Mouse (Mus musculus) left cerebral cortex, adult 9 months (tissue): Measurements from ENCODE around the gene Pik3cb.
A peak's percentile ranks its signal among the peaks of the same experiment; 100 is the strongest.

ENCODE experiments used
- DNase-seq, 2 experiments: peaks; one replicate each; pipeline ENCODE4 v3.0.0; 2022; ENCODE audit warnings: low spot score in 2 of 2

The Pik3cb gene

DNA sequence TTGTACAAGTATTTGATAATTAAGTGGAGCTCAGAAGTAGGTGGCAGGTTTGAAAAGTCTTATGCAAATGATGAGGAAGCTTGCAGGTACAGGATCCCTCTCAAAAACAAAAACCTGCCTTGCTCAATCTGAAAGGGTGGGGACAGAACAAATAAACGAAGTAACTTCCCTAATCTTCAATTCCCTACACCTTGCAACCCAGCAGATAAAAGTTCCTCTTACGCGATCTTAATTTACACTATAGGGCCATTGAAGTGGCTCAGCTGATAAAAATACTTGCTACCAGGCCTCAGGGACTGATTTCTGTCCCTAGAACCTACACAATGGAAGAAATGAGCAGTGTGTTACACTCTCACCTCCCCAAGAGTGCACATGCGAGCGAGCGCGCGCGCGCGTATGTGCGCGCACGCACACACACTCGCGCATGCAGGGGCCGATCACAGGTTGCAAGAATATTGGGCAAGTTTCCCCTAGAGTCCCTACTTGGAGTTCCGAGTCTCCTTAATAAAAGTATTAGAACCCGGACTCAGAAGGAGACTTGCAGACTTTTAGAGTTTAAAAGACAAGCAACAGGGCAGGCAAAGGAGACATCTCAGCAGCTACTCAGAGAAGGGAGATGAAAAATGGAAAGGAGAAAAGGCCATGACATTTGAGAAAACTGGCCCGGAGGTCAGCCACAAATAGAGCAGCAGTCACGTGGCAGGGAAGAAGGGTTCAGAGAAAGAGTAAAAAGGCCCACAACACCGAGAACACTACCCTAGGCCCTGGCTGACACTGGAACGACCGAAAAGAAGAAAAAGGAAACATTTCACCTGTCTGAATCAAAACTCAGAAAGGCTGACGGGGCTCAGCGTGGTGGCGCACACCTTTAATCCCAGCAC, 6.7 kb upstream of the Pik3cb start:
- DNase-seq: no peak

GRCm38 (mm10) chr9:99145756-99146155, 5.3 kb upstream of the Pik3cb start:
- peak in 1 of 2 experiments; percentile 34 for DNase-seq

GRCm38 (mm10) chr9:99144416-99144989, 4.1 kb upstream of the Pik3cb start:
- DNase-seq: no peak

- DNase-seq: no peak
These were observed 1.2 kb upstream of the Pik3cb start for GRCm38 (mm10) chr9:99141618-99142017.

DNA sequence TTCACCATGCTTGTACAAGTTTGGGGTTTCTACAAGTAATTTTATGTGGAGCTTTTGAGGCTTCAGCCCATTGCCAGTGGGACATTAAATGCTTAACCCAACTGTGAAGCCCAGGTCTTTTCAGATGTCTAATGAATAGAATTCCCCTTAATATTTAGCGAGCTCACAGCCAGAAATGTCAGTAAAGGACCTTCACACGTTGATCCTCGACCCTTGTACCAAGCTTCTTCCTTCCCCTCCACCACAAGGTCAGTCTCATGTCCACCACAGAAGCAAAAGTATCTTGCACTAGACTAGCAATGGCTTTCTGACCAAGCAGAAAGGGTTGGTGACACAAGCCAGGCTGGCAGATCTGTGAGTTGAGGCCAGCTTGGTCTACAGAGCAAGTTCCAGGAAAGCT, 750 bp upstream of the Pik3cb start:
- no peak for DNase-seq

- peak in 1 of 2 experiments; percentile 41 for DNase-seq
These were observed 1.0 kb downstream of the Pik3cb start for GRCm38 (mm10) chr9:99139194-99140023.

GRCm38 (mm10) chr9:99137301-99137700, 3.1 kb downstream of the Pik3cb start:
- DNase-seq: no peak

- DNase-seq: no peak
These were observed 8.4 kb downstream of the Pik3cb start for GRCm38 (mm10) chr9:99131951-99132470.

- no peak for DNase-seq
These were observed 9.3 kb downstream of the Pik3cb start for GRCm38 (mm10) chr9:99131119-99131518.

DNA sequence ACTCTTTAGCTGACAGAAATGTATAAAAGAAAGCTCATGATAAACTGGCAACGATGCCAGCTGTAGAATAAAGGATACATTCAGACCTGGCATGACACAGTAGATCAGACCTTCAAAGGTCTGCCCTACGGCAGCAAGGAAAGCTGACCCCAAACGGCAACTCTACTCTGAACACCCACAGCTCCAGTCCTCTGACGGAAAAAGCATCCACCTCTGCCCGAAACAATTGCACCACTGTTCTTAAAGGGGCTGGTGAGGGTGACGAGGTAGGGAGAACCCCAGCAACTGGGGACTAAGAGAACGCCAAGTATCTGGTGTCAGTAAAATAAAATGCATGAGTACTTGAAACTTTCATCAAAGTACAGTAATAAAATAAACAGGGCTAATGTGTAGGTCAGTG, 12.8 kb downstream of the Pik3cb start:
- DNase-seq: no peak

GRCm38 (mm10) chr9:99122749-99123148, 17.7 kb downstream of the Pik3cb start:
- DNase-seq: no peak

DNA sequence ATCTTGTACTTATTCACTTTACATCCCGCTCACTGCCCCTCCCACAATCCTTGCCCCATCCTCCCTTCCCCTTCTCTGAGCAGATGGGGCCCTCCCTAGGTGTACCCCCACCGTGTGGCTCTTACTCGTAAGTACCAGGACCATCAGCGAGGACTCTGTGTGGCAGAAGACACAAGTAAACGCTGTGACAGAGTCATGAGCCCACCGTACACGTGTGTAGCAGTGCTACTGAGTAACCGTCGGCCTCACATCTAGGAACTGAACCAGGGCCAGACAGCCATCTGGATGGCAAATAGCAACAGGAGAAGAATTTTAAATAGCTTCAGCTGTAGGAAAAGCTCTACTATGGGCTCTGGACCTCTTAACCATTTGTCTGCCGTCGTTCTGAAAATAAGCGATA, 28.0 kb downstream of the Pik3cb start:
- no peak for DNase-seq

GRCm38 (mm10) chr9:99111085-99111484, 29.3 kb downstream of the Pik3cb start:
- no peak for DNase-seq

GRCm38 (mm10) chr9:99110213-99110612, 30.2 kb downstream of the Pik3cb start:
- no peak for DNase-seq

- DNase-seq: no peak
These were observed 30.8 kb downstream of the Pik3cb start for GRCm38 (mm10) chr9:99109585-99109984.

GRCm38 (mm10) chr9:99104449-99104848, 36.0 kb downstream of the Pik3cb start:
- no peak for DNase-seq

GRCm38 (mm10) chr9:99103865-99104264, 36.6 kb downstream of the Pik3cb start:
- DNase-seq: no peak

- no peak for DNase-seq
These were observed 41.8 kb downstream of the Pik3cb start for GRCm38 (mm10) chr9:99098482-99099129.

GRCm38 (mm10) chr9:99097668-99098067, 42.8 kb downstream of the Pik3cb start:
- DNase-seq: no peak

DNA sequence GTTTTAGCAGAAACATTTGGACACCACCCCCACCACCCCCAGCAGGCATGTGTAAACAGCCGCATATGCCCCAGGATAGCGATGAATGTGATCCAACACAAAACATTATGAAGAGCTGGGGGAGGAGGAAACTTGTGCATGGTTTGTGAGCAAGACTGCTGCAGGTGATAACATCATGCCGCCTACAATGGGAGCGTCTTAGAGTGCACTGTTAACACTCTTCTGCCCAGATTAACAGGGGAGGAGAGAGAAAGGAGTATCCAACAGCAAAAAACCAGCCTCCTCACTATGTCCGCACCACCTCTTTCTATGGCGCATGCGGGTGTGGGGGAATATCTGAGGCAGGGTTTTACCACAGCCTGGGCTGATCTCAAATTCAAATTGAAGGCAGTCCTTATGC, 45.2 kb downstream of the Pik3cb start:
- DNase-seq: peak in 1 of 2 experiments; percentile 25

DNA sequence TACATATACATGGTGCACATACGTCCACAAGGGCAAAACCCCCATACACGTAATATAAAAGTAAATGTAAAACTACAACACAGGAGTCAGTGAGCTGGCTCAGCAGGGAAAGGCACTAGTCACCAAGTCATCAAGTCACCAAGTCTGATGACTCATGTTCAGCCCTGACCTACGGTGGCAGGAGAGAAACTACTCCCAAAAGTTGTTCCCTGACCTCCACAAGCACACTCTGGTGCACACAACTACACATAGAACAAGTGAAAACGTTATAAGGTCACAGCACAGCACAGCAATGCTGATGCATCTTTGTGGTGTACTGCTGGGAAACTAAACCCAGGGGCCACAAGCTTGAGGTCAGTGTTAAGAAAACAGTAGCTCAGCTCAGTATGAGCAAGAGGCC, 49.9 kb downstream of the Pik3cb start:
- DNase-seq: no peak

- no peak for DNase-seq
These were observed 50.5 kb downstream of the Pik3cb start for GRCm38 (mm10) chr9:99089904-99090303.
